ENCODE assay signal across 9 mouse cellular contexts in the genomic region with DNA sequence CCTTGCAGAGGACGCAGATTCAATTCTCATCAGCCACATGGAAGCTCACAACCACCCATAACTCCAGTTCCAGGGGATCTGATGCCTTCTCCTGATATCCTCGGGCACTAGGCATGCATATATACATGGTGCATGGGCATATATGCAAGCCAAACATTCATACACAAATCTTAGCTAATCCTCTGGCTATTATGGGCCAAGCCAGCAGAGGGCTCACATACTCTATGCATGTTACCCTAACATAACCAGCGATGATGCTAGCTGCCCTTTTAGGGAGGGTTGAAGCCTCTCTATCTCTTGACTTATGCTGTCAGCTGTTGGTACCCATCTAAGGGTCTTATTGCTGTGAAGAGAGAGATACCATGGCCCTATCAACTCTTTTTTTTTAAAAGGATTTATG. TPM values are rescaled to one million over a fixed set of nuclear protein-coding genes. Genes with fewer than 3 reads are reported as not detected.
A peak's percentile ranks its signal among the peaks of the same experiment; 100 is the strongest.
DNase-seq lines count a peak whose midpoint lies in the region; TF ChIP-seq lines count a peak whose summit lies in the region.
"Had no signal": no experiment of that assay in that cellular context is flagged by ENCODE, and none has a peak within 500 bp of the region (broad histone marks: within the 10 kb centered on the region; RNA-seq: fewer than 3 reads in every experiment).

No protein-coding gene starts in this region.

- H3K27ac ChIP-seq in gastrocnemius, adult 2 months: no peak overlapping the region
- H3K27ac ChIP-seq: heart, embryonic 15.5 days had no signal

- intact Hi-C loops in gastrocnemius, adult 2 months (cut with DNase I): no loop called here

- H3K36me3 ChIP-seq in myocyte (ENCODE audit: control insufficient read depth, insufficient read depth): no peaks in the 10 kb centered on the region
- H3K36me3 ChIP-seq: heart, embryonic 15.5 days had no signal

- peaks cover 4% of the 10 kb centered on the region for H3K79me2 ChIP-seq in myocyte (ENCODE audit: control insufficient read depth, insufficient read depth)

- TF ChIP-seq POLR2A in myocyte (IDR thresholded peaks at IDR 0.05; ENCODE audit: insufficient read length, low read depth): no peak

- H3ac ChIP-seq in myocyte (ENCODE audit: control insufficient read depth, insufficient read length): no peak overlapping the region

- peak; percentile 29 for DNase-seq in gastrocnemius, adult 2 months
- DNase-seq in gastrocnemius, postnatal 25 days: no peak
- peak; percentile 69 for DNase-seq in 416B (ENCODE audit: low read depth)
- DNase-seq in adrenal gland, adult (ENCODE audit: inconsistent age in 2 of 2, low spot score in 1 of 2): peak; percentile 40 to 84
- peak; percentile 44 for DNase-seq in embryo, embryonic 11 days
- DNase-seq in layer of hippocampus, postnatal 10 days (ENCODE audit: low spot score in 2 of 2): peak; percentile 37 to 44
- DNase-seq in thymus, postnatal 25 days: peak; percentile 65

- peak; percentile 60 for TF ChIP-seq CTCF in gastrocnemius, adult 2 months (IDR thresholded peaks at IDR 0.05)

- no peak overlapping the region for H3K4me3 ChIP-seq in gastrocnemius, adult 2 months
- H3K4me3 ChIP-seq in myocyte: no peak overlapping the region
- H3K4me3 ChIP-seq: heart, embryonic 15.5 days had no signal

- H3K4me2 ChIP-seq in myocyte (ENCODE audit: low read depth): no peak overlapping the region
- H3K4me2 ChIP-seq: heart, embryonic 15.5 days had no signal

- H3K27me3 ChIP-seq in myocyte (ENCODE audit: control insufficient read depth, insufficient read depth, insufficient read length): no peaks in the 10 kb centered on the region
- H3K27me3 ChIP-seq: heart, embryonic 15.5 days had no signal

TF ChIP-seq in myocyte, 11 proteins besides CTCF, POLR2A, EP300 and RAD21:
- no peak for TF ChIP-seq MYOD1 (IDR thresholded peaks at IDR 0.05; ENCODE audit: control insufficient read depth in 1 of 3, insufficient read length in 2 of 3, low read depth in 2 of 3)
- TF ChIP-seq SRF (IDR thresholded peaks at IDR 0.05; ENCODE audit: control insufficient read depth, insufficient read length, low read depth): peak; percentile 59

RNA-seq across cellular contexts. Expression of a gene that starts 4.3 kb away (rescaled TPM):
- total RNA-seq in gastrocnemius, adult 2 months (2021): 10 to 100 TPM; 17.9 to 20.6 TPM
- 10 to 100 TPM; 13.4 to 15.1 TPM for total RNA-seq in gastrocnemius, postnatal 25 days (2021)
- total RNA-seq in layer of hippocampus, postnatal 10 days (2021): 10 to 100 TPM; 37.7 to 39.5 TPM
- 11.3 TPM for polyA plus RNA-seq in myocyte (2012; fragmentation: generic; extraction: Trizol)

RNA-seq across cellular contexts. Expression of a gene that starts 35.8 kb away (rescaled TPM):
- total RNA-seq in gastrocnemius, adult 2 months (2021): 100 to 1,000 TPM; 163 to 196 TPM
- 100 to 1,000 TPM; 149 to 152 TPM for total RNA-seq in gastrocnemius, postnatal 25 days (2021)
- total RNA-seq in layer of hippocampus, postnatal 10 days (2021): 10 to 100 TPM; 60.6 to 63.8 TPM
- 87.9 TPM for polyA plus RNA-seq in myocyte (2012; fragmentation: generic; extraction: Trizol)

RNA-seq across cellular contexts. Expression of a gene that starts 43.5 kb away (rescaled TPM):
- 1 to 10 TPM; 5.5 to 6.7 TPM for total RNA-seq in gastrocnemius, adult 2 months (2021)
- total RNA-seq in gastrocnemius, postnatal 25 days (2021): 1 to 10 TPM; 5.7 to 6.6 TPM
- 10 to 100 TPM; 28.9 to 33.9 TPM for total RNA-seq in layer of hippocampus, postnatal 10 days (2021)
- polyA plus RNA-seq in myocyte (2012; fragmentation: generic; extraction: Trizol): 13.4 TPM

RNA-seq across cellular contexts. Expression of a gene that starts 45.6 kb away (rescaled TPM):
- total RNA-seq in gastrocnemius, adult 2 months (2021): 10 to 100 TPM; 82.3 to 84.1 TPM
- total RNA-seq in gastrocnemius, postnatal 25 days (2021): 10 to 100 TPM; 80.3 to 88.3 TPM
- total RNA-seq in layer of hippocampus, postnatal 10 days (2021): 10 to 100 TPM; 23.6 to 30.5 TPM
- polyA plus RNA-seq in myocyte (2012; fragmentation: generic; extraction: Trizol): 452 TPM
